8 mouse cellular contexts compared by ENCODE assay signal in the genomic region with DNA sequence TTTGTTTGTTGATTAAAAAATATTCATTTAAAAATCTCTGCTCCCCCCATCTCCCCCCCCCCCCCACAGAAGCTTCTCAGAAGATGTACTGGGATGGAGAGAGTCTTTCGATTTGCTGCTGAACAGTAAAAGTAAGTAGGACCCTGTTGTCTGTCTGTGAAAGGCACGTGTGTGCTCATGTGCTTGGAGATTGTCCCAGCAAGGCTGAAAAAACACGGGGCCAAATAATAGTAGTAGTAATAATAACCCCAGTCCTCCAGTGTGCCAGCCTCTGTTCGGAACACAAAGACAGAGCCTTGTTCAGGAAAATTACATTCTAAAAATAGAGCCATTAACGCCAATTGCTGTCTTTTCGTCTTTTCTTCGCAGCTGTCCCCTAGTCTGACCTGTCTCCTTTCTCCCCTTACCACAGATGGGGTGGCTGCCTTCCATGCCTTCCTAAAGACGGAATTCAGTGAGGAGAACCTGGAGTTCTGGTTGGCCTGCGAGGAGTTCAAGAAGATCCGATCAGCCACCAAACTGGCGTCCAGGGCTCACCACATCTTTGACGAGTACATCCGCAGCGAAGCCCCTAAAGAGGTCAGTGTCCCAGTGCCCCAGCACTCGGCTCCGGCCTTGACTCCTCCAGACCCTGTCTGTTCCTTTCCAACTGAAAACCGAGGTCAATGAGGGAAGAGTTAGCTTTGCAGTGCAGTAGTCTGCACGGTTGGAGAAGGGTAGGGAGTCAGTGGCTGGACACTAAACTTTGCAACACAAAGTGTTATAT. TPM values are rescaled to one million over a fixed set of nuclear protein-coding genes. Genes with fewer than 3 reads are reported as not detected.
DNase-seq lines count a peak whose midpoint lies in the region; ATAC-seq and TF ChIP-seq lines count a peak whose summit lies in the region.

No protein-coding gene starts in this region.

- H3K4me3 ChIP-seq in forebrain, embryonic 15.5 days: peak overlapping the region; percentile 50
- peak overlapping the region; percentile 44 for H3K4me3 ChIP-seq in limb, embryonic 14.5 days (replicated peaks; ENCODE audit: low read length)

- no peaks in the 10 kb centered on the region for H3K36me3 ChIP-seq in forebrain, embryonic 15.5 days
- H3K36me3 ChIP-seq in limb, embryonic 14.5 days (ENCODE audit: control insufficient read depth, insufficient read depth, low read length): peaks cover 4% of the 10 kb centered on the region

- 49% methylated on average over 18 of the region's 18 CpGs for WGBS in forebrain, embryonic 15.5 days
- 71% methylated on average over 18 of the region's 18 CpGs for WGBS in limb, embryonic 14.5 days

- no peak for TF ChIP-seq POLR2A in limb, embryonic 14.5 days (IDR thresholded peaks at IDR 0.05; ENCODE audit: borderline replicate concordance, extremely low read depth, insufficient read depth, insufficient read length)

- no peak for ATAC-seq in forebrain, embryonic 15.5 days (replicated peaks)
- ATAC-seq in limb, embryonic 14.5 days (ENCODE audit: low FRiP score, low read depth): no peak

- H3K9ac ChIP-seq in forebrain, embryonic 15.5 days (replicated peaks): no peak overlapping the region; the same call in 1 of the 2 replicates
- H3K9ac ChIP-seq in limb, embryonic 14.5 days (ENCODE audit: low read depth, low read length, severe bottlenecking): no peak overlapping the region

- H3K4me2 ChIP-seq in forebrain, embryonic 15.5 days (replicated peaks): peak overlapping the region; percentile 74
- peak overlapping the region; percentile 70 for H3K4me2 ChIP-seq in limb, embryonic 14.5 days (replicated peaks; ENCODE audit: low read depth, low read length, severe bottlenecking)

- H3K27ac ChIP-seq in forebrain, embryonic 15.5 days (replicated peaks): peak overlapping the region; percentile 3; the same call in 1 of the 2 replicates
- H3K27ac ChIP-seq in limb, embryonic 14.5 days (replicated peaks; ENCODE audit: low read depth, low read length): no peak overlapping the region

- H3K27me3 ChIP-seq in forebrain, embryonic 15.5 days: no peaks in the 10 kb centered on the region
- H3K27me3 ChIP-seq in limb, embryonic 14.5 days (ENCODE audit: control insufficient read depth, insufficient read depth, low read length): 0 out of 2 replicates have a peak, but pooled peaks cover 8% of the 10 kb centered on the region

- no peaks in the 10 kb centered on the region for H3K9me3 ChIP-seq in forebrain, embryonic 15.5 days
- H3K9me3 ChIP-seq in limb, embryonic 14.5 days (ENCODE audit: control insufficient read depth, low read length): no peaks in the 10 kb centered on the region

- H3K4me1 ChIP-seq in forebrain, embryonic 15.5 days: peaks cover 62% of the 10 kb centered on the region
- peaks cover 27% of the 10 kb centered on the region for H3K4me1 ChIP-seq in limb, embryonic 14.5 days (ENCODE audit: control insufficient read depth, insufficient read depth, low read length)

- peak; percentile 90 for DNase-seq in heart, adult 11 months
- no peak for DNase-seq in heart, postnatal 4 days
- peak; percentile 22 for DNase-seq in 3T3-L1 (ENCODE audit: low read depth, low spot score)
- no peak for DNase-seq in limb, embryonic 14.5 days (ENCODE audit: low spot score)
- no peak for DNase-seq in adrenal gland, postnatal 4 days (ENCODE audit: low spot score in 2 of 2)
- no peak for DNase-seq in right cerebral cortex, postnatal 36 days (ENCODE audit: low spot score in 2 of 2)
- DNase-seq in gastrocnemius, postnatal 10 days: no peak

RNA-seq across cellular contexts. Expression of a gene that starts 1.6 kb away (rescaled TPM):
- 1 to 10 TPM; 3.1 to 4.6 TPM for total RNA-seq in heart, postnatal 4 days (2021)
- 39.2 and 42.1 TPM in 2 replicates for polyA plus RNA-seq in forebrain, embryonic 15.5 days (2015; fragmentation: Nextera tagmentation; extraction: Ambion mirVana)
- 21.9 and 22.6 TPM in 2 replicates for polyA plus RNA-seq in limb, embryonic 14.5 days (2012; rRNA removed)
- polyA plus RNA-seq in limb, embryonic 14.5 days (2014; fragmentation: Nextera tagmentation; extraction: Ambion mirVana): 6.4 and 8.5 TPM in 2 replicates
- total RNA-seq in adrenal gland, postnatal 4 days (2021): 10 to 100 TPM in 1 of 2 experiments, 1 to 10 TPM in 1; 8.6 to 11.6 TPM
- 10 to 100 TPM in 1 of 2 experiments, 1 to 10 TPM in 1; 7.7 to 10.8 TPM for total RNA-seq in gastrocnemius, postnatal 10 days (2021)

RNA-seq across cellular contexts. Expression of a gene that starts 7.5 kb away (rescaled TPM):
- 10 to 100 TPM; 20.5 to 21.1 TPM for total RNA-seq in heart, postnatal 4 days (2021)
- 42.5 and 44.4 TPM in 2 replicates for polyA plus RNA-seq in forebrain, embryonic 15.5 days (2015; fragmentation: Nextera tagmentation; extraction: Ambion mirVana)
- 19.4 and 23.5 TPM in 2 replicates for polyA plus RNA-seq in limb, embryonic 14.5 days (2012; rRNA removed)
- polyA plus RNA-seq in limb, embryonic 14.5 days (2014; fragmentation: Nextera tagmentation; extraction: Ambion mirVana): 10.0 and 14.1 TPM in 2 replicates
- 10 to 100 TPM; 30.0 to 32.7 TPM for total RNA-seq in adrenal gland, postnatal 4 days (2021)
- total RNA-seq in gastrocnemius, postnatal 10 days (2021): 1 to 10 TPM; 5.9 to 9.7 TPM

Comparison
In these comparisons a context has a peak if more than half of its experiments do, and no peak if none do; other contexts are left out.
1. DNase-seq: peak in heart, adult 11 months (single experiment) and 3T3-L1 (single experiment); none in heart, postnatal 4 days (single experiment), limb, embryonic 14.5 days (single experiment), adrenal gland, postnatal 4 days (0 of 2), right cerebral cortex, postnatal 36 days (0 of 2) and gastrocnemius, postnatal 10 days (single experiment).